Mouse (Mus musculus) ES-Bruce4 (cell line): Measurements from ENCODE around the gene Rhobtb1. TPM values are rescaled to one million over a fixed set of nuclear protein-coding genes. Genes with fewer than 3 reads are reported as not detected.

Experiments used
- H3K27ac ChIP-seq: 2 replicates; pipeline ENCODE4 v1.5.1; 2012; ENCODE audit warnings: low read length, inconsistent platforms; ENCODE audit not compliant: insufficient read depth
- H3K27me3 ChIP-seq: 2 replicates; pipeline ENCODE4 v1.6.1; 2012; ENCODE audit warnings: mild to moderate bottlenecking, low read length, inconsistent platforms; ENCODE audit not compliant: control insufficient read depth, poor library complexity, insufficient read depth, severe bottlenecking
- H3K36me3 ChIP-seq: 2 replicates; pipeline ENCODE4 v1.6.1; 2012; ENCODE audit warnings: inconsistent platforms, mild to moderate bottlenecking, low read length, moderate library complexity; ENCODE audit not compliant: control insufficient read depth, poor library complexity, insufficient read depth, severe bottlenecking
- H3K4me1 ChIP-seq: one replicate; pipeline ENCODE4 v1.8.1; 2011; ENCODE audit warnings: low read length; ENCODE audit not compliant: control insufficient read depth, insufficient read depth
- H3K4me3 ChIP-seq: 2 replicates; pipeline ENCODE4 v1.5.1; 2011; ENCODE audit warnings: low read depth, mild to moderate bottlenecking, low read length
- H3K9ac ChIP-seq: 2 replicates; pipeline ENCODE4 v1.6.1; 2012; ENCODE audit warnings: low read depth, mild to moderate bottlenecking, inconsistent platforms; ENCODE audit not compliant: poor library complexity, severe bottlenecking
- H3K9me3 ChIP-seq: replicated peaks from 2 replicates; pipeline ENCODE4 v1.6.1; 2012; ENCODE audit warnings: mild to moderate bottlenecking, low read length, inconsistent platforms; ENCODE audit not compliant: control insufficient read depth, poor library complexity, insufficient read depth, severe bottlenecking
- CTCF ChIP-seq: IDR thresholded peaks from one replicate; pipeline ENCODE4 v1.8.1; 2011; ENCODE audit warnings: low read depth, low read length
- EP300 ChIP-seq: IDR thresholded peaks from 2 replicates; pipeline ENCODE4 v1.6.1; 2011; ENCODE audit warnings: low read depth, low read length; ENCODE audit not compliant: insufficient read depth
- POLR2A ChIP-seq: IDR thresholded peaks from one replicate; pipeline ENCODE4 v1.8.1; 2011; ENCODE audit warnings: low read length; ENCODE audit not compliant: insufficient read depth
- polyA plus RNA-seq: library from polyadenylated mRNA; stranded (reverse); fragments of >200 nt; gene quantifications from 2 replicates; pipeline ENCODE4 v1.2.4, GENCODE M21; 2011; ENCODE audit warnings: low read depth; ENCODE audit not compliant: missing spikeins, insufficient read depth, insufficient read length

The Rhobtb1 gene
- polyA plus RNA-seq, 1 experiment, result 2.9 TPM

GRCm38 (mm10) chr10:69130613-69131012, 20.6 kb upstream of the Rhobtb1 start:
- no peak overlapping the region for H3K27ac ChIP-seq
- no peaks in the 10 kb centered on the region for H3K27me3 ChIP-seq
- H3K4me1 ChIP-seq, result no peaks in the 10 kb centered on the region
- H3K4me3 ChIP-seq, result no peak overlapping the region
- no peak for TF ChIP-seq CTCF
- TF ChIP-seq POLR2A, result no peak
- TF ChIP-seq EP300, result no peak
- H3K9me3 ChIP-seq, result no peaks in the 10 kb centered on the region
- H3K9ac ChIP-seq, result no peak overlapping the region
- no peaks in the 10 kb centered on the region for H3K36me3 ChIP-seq

- H3K9ac ChIP-seq, result no peak overlapping the region
- H3K27me3 ChIP-seq, result no peaks in the 10 kb centered on the region
- H3K27ac ChIP-seq, result no peak overlapping the region
- H3K4me3 ChIP-seq, result no peak overlapping the region
- H3K4me1 ChIP-seq, result no peaks in the 10 kb centered on the region
- TF ChIP-seq POLR2A, result no peak
- no peak for TF ChIP-seq CTCF
- no peak for TF ChIP-seq EP300
- H3K36me3 ChIP-seq, result no peaks in the 10 kb centered on the region
- H3K9me3 ChIP-seq, result no peaks in the 10 kb centered on the region
These were observed 16.9 kb upstream of the Rhobtb1 start for GRCm38 (mm10) chr10:69134356-69134755.

- no peaks in the 10 kb centered on the region for H3K4me1 ChIP-seq
- H3K4me3 ChIP-seq, result no peak overlapping the region
- no peak for TF ChIP-seq CTCF
- TF ChIP-seq EP300, result no peak
- no peak for TF ChIP-seq POLR2A
- no peaks in the 10 kb centered on the region for H3K27me3 ChIP-seq
- no peaks in the 10 kb centered on the region for H3K36me3 ChIP-seq
- H3K9ac ChIP-seq, result no peak overlapping the region
- no peak overlapping the region for H3K27ac ChIP-seq
- no peaks in the 10 kb centered on the region for H3K9me3 ChIP-seq
These were observed 14.9 kb upstream of the Rhobtb1 start for GRCm38 (mm10) chr10:69136241-69136828.

GRCm38 (mm10) chr10:69149252-69149651, 2.0 kb upstream of the Rhobtb1 start:
- Histone ChIP-seq H3K27ac (no peak overlapping the region), H3K27me3 (no peaks in the 10 kb centered on the region), H3K9ac (no peak overlapping the region), H3K4me1 (no peaks in the 10 kb centered on the region), H3K36me3 (no peaks in the 10 kb centered on the region), H3K4me3 (no peak overlapping the region), H3K9me3 (no peaks in the 10 kb centered on the region)
- TF ChIP-seq CTCF (no peak), POLR2A (no peak), EP300 (no peak)

GRCm38 (mm10) chr10:69152971-69153370, 1.7 kb downstream of the Rhobtb1 start:
- TF ChIP-seq POLR2A, result no peak
- no peak for TF ChIP-seq EP300
- TF ChIP-seq CTCF, result no peak
- H3K27me3 ChIP-seq, result no peaks in the 10 kb centered on the region
- no peak overlapping the region for H3K9ac ChIP-seq
- no peak overlapping the region for H3K4me3 ChIP-seq
- H3K4me1 ChIP-seq, result no peaks in the 10 kb centered on the region
- no peaks in the 10 kb centered on the region for H3K9me3 ChIP-seq
- no peaks in the 10 kb centered on the region for H3K36me3 ChIP-seq
- H3K27ac ChIP-seq, result no peak overlapping the region

- Histone ChIP-seq H3K4me3 (no peak overlapping the region), H3K9me3 (no peaks in the 10 kb centered on the region), H3K4me1 (no peaks in the 10 kb centered on the region), H3K36me3 (no peaks in the 10 kb centered on the region), H3K9ac (no peak overlapping the region), H3K27ac (no peak overlapping the region), H3K27me3 (no peaks in the 10 kb centered on the region)
- TF ChIP-seq POLR2A (no peak), EP300 (no peak), CTCF (no peak)
These were observed 4.4 kb downstream of the Rhobtb1 start for GRCm38 (mm10) chr10:69155428-69156175.
